Mouse (Mus musculus) cerebellum, adult 2 months (tissue): Measurements from ENCODE around the gene Tspan5.

Experiments
- CTCF ChIP-seq: fragments of 200-500 bp; IDR thresholded peaks from 2 replicates; pipeline ENCODE4 v1.5.1; 2011; ENCODE audit warnings: low read depth, mild to moderate bottlenecking, control low read depth, low read length, moderate library complexity, borderline replicate concordance; ENCODE audit not compliant: insufficient read depth
- POLR2A ChIP-seq: fragments of 200-500 bp; IDR thresholded peaks from 2 replicates; pipeline ENCODE4 v1.6.1; 2011; ENCODE audit warnings: low read length, control low read depth, borderline replicate concordance; ENCODE audit not compliant: insufficient read depth

DNA sequence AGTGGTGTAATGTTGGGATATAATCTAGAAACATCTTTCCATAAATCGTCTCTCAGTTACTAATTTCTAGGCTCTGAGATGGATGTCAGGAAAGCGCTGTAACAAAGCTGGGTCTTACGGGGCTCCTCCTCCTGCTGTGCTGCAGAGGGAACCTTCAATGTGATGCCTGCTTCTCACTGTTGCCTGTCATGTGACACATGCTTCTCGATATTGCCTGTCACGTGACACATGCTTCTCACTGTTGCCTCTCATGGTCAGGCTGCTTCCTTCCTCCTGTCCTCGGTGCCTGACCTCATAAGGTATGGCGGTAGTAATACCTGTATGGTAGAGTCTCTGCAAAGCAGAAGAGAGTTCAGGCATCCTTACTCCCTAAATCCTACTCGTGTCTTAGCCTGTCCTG, 170.5 kb downstream of the Tspan5 start:
- TF ChIP-seq CTCF (no peak), POLR2A (no peak)
